Mouse (Mus musculus) ES-Bruce4 (cell line): ENCODE data around the gene Adi1.

Experiments
- CTCF ChIP-seq: IDR thresholded peaks from one replicate; pipeline ENCODE4 v1.8.1; 2011; ENCODE audit warnings: low read depth, low read length
- EP300 ChIP-seq: IDR thresholded peaks from 2 replicates; pipeline ENCODE4 v1.6.1; 2011; ENCODE audit warnings: low read depth, low read length; ENCODE audit not compliant: insufficient read depth

DNA sequence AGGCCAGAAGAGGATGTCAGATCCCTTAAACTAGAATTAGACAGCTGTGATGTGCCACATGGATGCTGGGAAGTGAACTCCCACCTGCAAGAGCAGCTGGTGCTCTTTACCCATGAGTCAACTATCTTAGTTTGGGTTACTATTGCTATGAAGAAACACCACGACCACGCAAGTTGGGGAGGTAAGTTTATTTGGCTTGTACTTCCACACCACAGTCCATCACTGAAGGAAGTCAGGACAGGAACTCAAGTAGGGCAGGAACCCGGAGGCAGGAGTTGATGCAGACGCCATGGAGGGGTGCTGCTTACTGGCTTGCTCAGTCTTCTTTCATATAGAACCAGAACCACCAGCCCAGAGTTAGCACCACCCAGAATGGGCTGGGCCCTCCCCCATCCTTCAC lies 47.9 kb upstream of the Adi1 start:
- TF ChIP-seq CTCF: no peak
- TF ChIP-seq EP300: no peak
